Comparison of ENCODE assay signal across 14 mouse cellular contexts in genomic region chr17:29823439-29824207, GRCm38 (mm10).
DNase-seq lines count a peak whose midpoint lies in the region; ATAC-seq and TF ChIP-seq lines count a peak whose summit lies in the region.
"Had no signal": no experiment of that assay in that cellular context is flagged by ENCODE, and none has a peak within 500 bp of the region (broad histone marks: within the 10 kb centered on the region; RNA-seq: fewer than 3 reads in every experiment).

No protein-coding gene starts in this region.

- peak; percentile 47; the same call in 1 of the 2 replicates for ATAC-seq in frontal cortex, adult (ENCODE audit: low TSS enrichment)
- ATAC-seq in common myeloid progenitor, adult 5-6 weeks (replicated peaks; ENCODE audit: low read depth, poor library complexity, severe bottlenecking), result peak; percentile 79
- ATAC-seq: midbrain, embryonic 13.5 days had no signal

- H3K27ac ChIP-seq in layer of hippocampus, adult 2 months, result no peak overlapping the region
- H3K27ac ChIP-seq: limb, embryonic 10.5 days; midbrain, embryonic 13.5 days had no signal

- intact Hi-C loops in heart, postnatal 10 days (cut with DNase I), result no loop called here

- no peak for DNase-seq in frontal cortex, postnatal 25 days (ENCODE audit: low spot score in 2 of 2)
- peak; percentile 90 for DNase-seq in brain, adult 2 months (ENCODE audit: low read depth, low spot score)
- peak; percentile 75 to 80 for DNase-seq in heart, postnatal 10 days
- DNase-seq in embryo, embryonic 11 days, result no peak
- DNase-seq in natural killer cell, adult 2 months (ENCODE audit: low spot score in 2 of 2), result no peak
- no peak for DNase-seq in layer of hippocampus, adult 2 months (ENCODE audit: low spot score in 2 of 2)
- DNase-seq: gastrocnemius, postnatal 25 days; kidney, adult 2 months; lung, adult 2 months had no signal

- TF ChIP-seq CTCF in layer of hippocampus, adult 2 months (conservative IDR thresholded peaks at IDR 0.05), result no peak

- H3K4me3 ChIP-seq in layer of hippocampus, adult 2 months, result no peak overlapping the region
- H3K4me3 ChIP-seq: erythroblast, embryonic 14.5 days; limb, embryonic 10.5 days; midbrain, embryonic 13.5 days had no signal

Comparison
In these comparisons a context has a peak if more than half of its experiments do, and no peak if none do; other contexts are left out.
1. DNase-seq: peak in brain, adult 2 months (single experiment) and heart, postnatal 10 days (2 of 2); none in frontal cortex, postnatal 25 days (0 of 2), embryo, embryonic 11 days (single experiment), natural killer cell, adult 2 months (0 of 2) and layer of hippocampus, adult 2 months (0 of 2).